Mouse (Mus musculus): ENCODE measurements around the gene Vasp. TPM values are rescaled to one million over a fixed set of nuclear protein-coding genes. Genes with fewer than 3 reads are reported as not detected.

Gene Vasp
- polyA plus RNA-seq, 1 experiment = 325 TPM

DNA sequence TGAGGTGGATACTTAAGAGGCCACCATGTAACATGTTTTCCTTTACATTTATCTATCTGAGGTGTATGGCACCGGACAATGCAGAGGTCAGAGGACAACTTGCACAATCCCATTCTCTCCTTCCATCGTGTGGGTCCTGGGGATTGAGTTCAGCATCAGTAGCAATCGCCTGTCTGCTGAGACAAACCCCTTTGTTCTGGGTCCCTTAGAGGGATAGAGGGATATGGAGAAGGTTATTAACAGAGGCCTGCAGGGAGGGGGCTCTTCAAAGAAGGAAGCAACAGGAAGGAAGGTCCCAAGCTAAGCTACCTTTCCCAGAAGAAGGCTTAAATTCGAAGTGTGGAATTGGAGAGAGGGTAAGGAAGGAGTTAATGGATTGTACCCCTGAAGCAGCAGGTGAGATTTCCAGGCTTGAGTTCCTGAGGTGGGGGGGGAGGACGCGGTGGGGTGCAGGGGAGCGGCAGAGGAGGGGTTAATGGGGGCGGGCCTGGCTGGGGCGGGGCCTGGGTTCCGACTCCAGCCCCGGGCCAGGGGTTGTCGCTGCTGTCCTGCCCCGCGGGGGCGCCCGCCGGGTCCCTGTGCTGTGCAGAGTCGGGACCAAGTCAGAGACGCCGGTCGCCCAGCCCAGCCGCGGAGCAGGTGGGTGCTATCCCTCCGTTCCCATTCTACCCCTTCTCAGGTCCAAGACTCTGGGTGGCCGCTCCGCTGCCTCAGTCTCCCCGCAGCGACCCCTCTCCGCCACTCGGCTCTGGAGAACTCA, 59.4 kb downstream of the Vasp start, which contains the start of gene Gpr4:
TSS of gene Gpr4 (plus strand) at position 543 of the 760 bp plus-strand sequence.
- Histone ChIP-seq H3K4me3 (ENCODE audit: control insufficient read depth, insufficient read depth, low read length) (peak within 1 kb of the TSS; percentile 17; the same call in 1 of the 2 replicates), H3K36me3 (ENCODE audit: control insufficient read depth, insufficient read depth, low read length) (no peaks in the 10 kb centered on the region), H3K4me1 (replicated peaks; ENCODE audit: control insufficient read depth, insufficient read depth, low read length) (peaks cover 9% of the 10 kb centered on the region; the same call in 1 of the 2 replicates), H3K27me3 (ENCODE audit: control insufficient read depth, insufficient read depth, low read length) (peaks cover 2% of the 10 kb centered on the region; the same call in 1 of the 2 replicates), H3K27ac (ENCODE audit: control insufficient read depth, insufficient read depth, low read length) (no peak within 1 kb of the TSS)
- DNase-seq = peak; percentile 23
- TF ChIP-seq CTCF (IDR thresholded peaks at IDR 0.05; ENCODE audit: borderline replicate concordance, control insufficient read depth, extremely low read depth, insufficient read depth, low read length, poor library complexity) (no peak), POLR2A (IDR thresholded peaks at IDR 0.05; ENCODE audit: control insufficient read depth, extremely low read depth, insufficient read depth, low read length, poor library complexity) (no peak)
- 12% methylated on average over 28 of the region's 30 CpGs for WGBS

DNA sequence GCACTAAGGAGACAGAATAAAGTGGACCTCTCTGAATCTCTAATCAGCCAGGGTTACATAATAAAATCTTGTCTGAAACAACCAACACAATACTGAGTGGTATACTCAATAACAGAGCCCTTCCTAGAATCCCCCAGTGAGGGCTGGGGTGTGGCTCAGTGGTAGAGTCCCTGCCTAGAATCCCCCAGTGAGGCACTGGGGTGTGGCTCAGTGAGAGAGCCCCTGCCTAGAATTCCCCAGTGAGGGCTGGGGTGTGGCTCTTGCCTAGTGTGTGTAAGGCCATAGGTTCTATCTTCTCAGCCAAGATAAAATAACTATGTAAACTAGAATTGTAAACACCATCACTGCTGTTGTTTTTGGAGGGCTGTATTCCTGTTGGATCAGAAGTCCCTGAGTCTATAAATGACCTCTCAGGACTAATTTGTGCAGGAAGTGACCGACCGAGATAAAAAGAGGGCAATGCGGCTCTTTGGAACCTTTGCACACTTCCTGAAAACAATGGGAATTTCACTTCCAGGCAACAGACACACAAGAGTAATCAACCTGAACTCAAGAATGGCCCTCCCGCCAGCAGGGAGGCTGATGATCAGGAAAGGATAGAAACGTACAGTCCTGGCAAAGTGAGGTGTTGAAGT, 60.5 kb downstream of the Vasp start:
- H3K27me3 ChIP-seq (ENCODE audit: control insufficient read depth, insufficient read depth, low read length) = peaks cover 2% of the 10 kb centered on the region; the same call in 1 of the 2 replicates
- H3K4me3 ChIP-seq (ENCODE audit: control insufficient read depth, insufficient read depth, low read length) = no peak overlapping the region
- no peaks in the 10 kb centered on the region for H3K36me3 ChIP-seq (ENCODE audit: control insufficient read depth, insufficient read depth, low read length)
- 91% methylated on average over 5 of the region's 5 CpGs for WGBS
- no peak overlapping the region for H3K27ac ChIP-seq (ENCODE audit: control insufficient read depth, insufficient read depth, low read length)
- no peak for DNase-seq
- TF ChIP-seq POLR2A (IDR thresholded peaks at IDR 0.05; ENCODE audit: control insufficient read depth, extremely low read depth, insufficient read depth, low read length, poor library complexity) (no peak), CTCF (IDR thresholded peaks at IDR 0.05; ENCODE audit: borderline replicate concordance, control insufficient read depth, extremely low read depth, insufficient read depth, low read length, poor library complexity) (no peak)
- H3K4me1 ChIP-seq (replicated peaks; ENCODE audit: control insufficient read depth, insufficient read depth, low read length) = peaks cover 9% of the 10 kb centered on the region; the same call in 1 of the 2 replicates

DNA sequence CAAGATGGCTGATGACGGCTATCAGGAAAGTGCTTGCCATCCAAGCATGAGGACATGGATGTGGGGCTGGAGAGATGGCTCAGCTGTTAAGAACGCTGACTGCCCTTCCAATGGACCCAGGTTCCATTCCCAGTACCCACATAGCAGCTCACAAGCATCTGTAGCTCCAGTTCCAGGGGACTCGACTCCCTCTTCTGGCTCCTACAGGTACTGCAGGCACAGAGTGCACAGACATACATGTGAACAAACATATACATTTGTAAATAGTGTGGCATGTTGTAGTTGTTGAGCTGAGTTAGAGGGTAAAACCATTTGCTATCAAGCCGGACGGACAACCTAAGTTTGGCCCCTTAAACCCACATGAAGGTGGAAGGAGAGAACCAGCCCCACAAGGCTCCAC, 61.6 kb downstream of the Vasp start:
- WGBS = 95% methylated on average over 5 of the region's 5 CpGs
- Histone ChIP-seq H3K36me3 (ENCODE audit: control insufficient read depth, insufficient read depth, low read length) (no peaks in the 10 kb centered on the region), H3K4me1 (replicated peaks; ENCODE audit: control insufficient read depth, insufficient read depth, low read length) (peaks cover 9% of the 10 kb centered on the region; the same call in 1 of the 2 replicates), H3K27me3 (ENCODE audit: control insufficient read depth, insufficient read depth, low read length) (peaks cover 2% of the 10 kb centered on the region; the same call in 1 of the 2 replicates), H3K27ac (ENCODE audit: control insufficient read depth, insufficient read depth, low read length) (no peak overlapping the region), H3K4me3 (ENCODE audit: control insufficient read depth, insufficient read depth, low read length) (no peak overlapping the region)
- DNase-seq = no peak
- TF ChIP-seq POLR2A (IDR thresholded peaks at IDR 0.05; ENCODE audit: control insufficient read depth, extremely low read depth, insufficient read depth, low read length, poor library complexity) = no peak
- no peak for TF ChIP-seq CTCF (IDR thresholded peaks at IDR 0.05; ENCODE audit: borderline replicate concordance, control insufficient read depth, extremely low read depth, insufficient read depth, low read length, poor library complexity)

DNA sequence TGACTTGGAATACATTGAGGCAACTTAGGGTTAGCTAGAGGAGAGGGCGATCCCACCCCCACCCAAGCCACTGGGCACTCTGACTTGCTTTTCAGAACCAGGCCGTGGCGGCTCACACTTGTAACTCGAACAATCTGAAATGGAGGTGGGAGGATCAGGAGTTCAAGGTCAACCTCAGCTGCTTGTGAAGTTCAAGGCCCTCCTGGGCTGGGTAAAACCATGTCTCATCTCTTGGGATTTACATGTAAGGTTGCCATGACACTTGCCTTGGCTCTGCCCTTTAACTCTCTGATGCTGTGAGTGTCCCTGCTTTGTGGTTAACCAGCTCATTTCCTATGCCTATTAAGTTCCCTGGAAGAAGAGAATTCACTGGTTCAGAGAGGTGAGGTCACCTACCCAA, 62.1 kb downstream of the Vasp start:
- 85% methylated on average over 4 of the region's 4 CpGs for whole genome bisulfite sequencing
- H3K27me3 ChIP-seq (ENCODE audit: control insufficient read depth, insufficient read depth, low read length) = peaks cover 2% of the 10 kb centered on the region; the same call in 1 of the 2 replicates
- H3K36me3 ChIP-seq (ENCODE audit: control insufficient read depth, insufficient read depth, low read length) = no peaks in the 10 kb centered on the region
- H3K27ac ChIP-seq (ENCODE audit: control insufficient read depth, insufficient read depth, low read length) = no peak overlapping the region
- DNase-seq = no peak
- H3K4me1 ChIP-seq (replicated peaks; ENCODE audit: control insufficient read depth, insufficient read depth, low read length) = peaks cover 9% of the 10 kb centered on the region; the same call in 1 of the 2 replicates
- H3K4me3 ChIP-seq (ENCODE audit: control insufficient read depth, insufficient read depth, low read length) = no peak overlapping the region
- TF ChIP-seq POLR2A (IDR thresholded peaks at IDR 0.05; ENCODE audit: control insufficient read depth, extremely low read depth, insufficient read depth, low read length, poor library complexity) (no peak), CTCF (IDR thresholded peaks at IDR 0.05; ENCODE audit: borderline replicate concordance, control insufficient read depth, extremely low read depth, insufficient read depth, low read length, poor library complexity) (no peak)

DNA sequence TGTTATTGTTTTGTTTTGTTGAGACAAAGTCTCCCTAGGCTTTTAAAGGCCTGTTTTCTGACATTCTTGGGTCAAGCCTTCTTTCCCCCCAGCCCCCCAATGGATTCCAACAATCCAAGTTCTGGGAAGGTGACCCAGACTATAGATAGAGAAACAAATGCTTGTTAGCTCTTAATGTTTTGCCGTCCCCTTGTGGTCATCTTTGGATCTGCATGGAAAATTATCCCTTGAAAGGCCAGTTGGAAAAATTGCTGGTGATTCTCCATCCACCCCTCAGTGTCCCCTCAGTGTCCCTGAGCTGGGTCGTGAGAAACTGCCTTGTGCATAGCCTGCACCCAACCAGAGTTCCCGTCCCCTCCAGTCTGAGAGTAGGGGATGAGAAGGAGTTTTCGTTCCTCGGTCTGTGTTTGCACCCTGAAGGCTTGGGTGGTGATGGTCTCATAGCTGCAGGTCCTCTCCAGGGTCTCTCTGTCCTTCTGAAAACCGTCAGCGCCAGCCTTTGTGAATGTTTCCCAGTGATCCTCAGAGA, 62.6 kb downstream of the Vasp start:
- 81% methylated on average over 7 of the region's 7 CpGs for WGBS
- H3K4me3 ChIP-seq (ENCODE audit: control insufficient read depth, insufficient read depth, low read length) = no peak overlapping the region
- no peaks in the 10 kb centered on the region for H3K36me3 ChIP-seq (ENCODE audit: control insufficient read depth, insufficient read depth, low read length)
- peaks cover 6% of the 10 kb centered on the region; the same call in 1 of the 2 replicates for H3K4me1 ChIP-seq (replicated peaks; ENCODE audit: control insufficient read depth, insufficient read depth, low read length)
- no peak for TF ChIP-seq POLR2A (IDR thresholded peaks at IDR 0.05; ENCODE audit: control insufficient read depth, extremely low read depth, insufficient read depth, low read length, poor library complexity)
- TF ChIP-seq CTCF (IDR thresholded peaks at IDR 0.05; ENCODE audit: borderline replicate concordance, control insufficient read depth, extremely low read depth, insufficient read depth, low read length, poor library complexity) = no peak
- no peak for DNase-seq
- peaks cover 2% of the 10 kb centered on the region; the same call in 1 of the 2 replicates for H3K27me3 ChIP-seq (ENCODE audit: control insufficient read depth, insufficient read depth, low read length)
- H3K27ac ChIP-seq (ENCODE audit: control insufficient read depth, insufficient read depth, low read length) = no peak overlapping the region

DNA sequence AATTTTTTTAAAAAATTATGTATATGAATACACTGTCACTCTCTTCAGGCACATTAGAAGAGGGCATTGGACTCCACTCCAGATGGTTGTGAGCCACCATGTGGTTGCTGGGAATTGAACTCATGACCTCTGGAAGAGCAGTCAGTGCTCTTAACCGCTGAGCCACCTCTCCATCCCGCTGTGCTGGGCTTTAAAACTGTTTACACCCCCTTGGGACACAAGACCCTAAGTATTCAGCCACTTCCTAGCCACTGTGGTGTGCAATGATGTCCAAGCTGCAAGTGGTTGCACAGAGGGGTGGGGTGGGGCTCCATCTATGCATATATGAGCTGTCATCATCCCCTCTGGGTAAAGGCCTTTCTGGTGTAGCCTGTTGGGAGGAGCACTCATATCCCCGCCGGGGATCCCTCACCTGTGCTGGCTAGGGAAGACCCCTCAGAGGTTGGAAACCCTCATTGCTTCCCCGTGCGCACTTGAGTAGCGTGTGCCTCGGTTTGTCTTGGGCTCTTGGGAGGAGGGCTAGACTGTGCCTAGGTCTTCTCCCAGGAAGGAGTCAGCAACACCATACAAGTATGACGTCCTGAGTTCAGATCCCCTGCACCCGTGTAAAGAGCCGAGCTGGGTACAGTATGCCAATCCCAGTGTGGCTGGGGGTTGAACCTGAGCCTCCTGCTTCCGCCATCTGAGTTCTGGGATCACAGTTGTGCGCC, 63.3 kb downstream of the Vasp start:
- TF ChIP-seq CTCF (IDR thresholded peaks at IDR 0.05; ENCODE audit: borderline replicate concordance, control insufficient read depth, extremely low read depth, insufficient read depth, low read length, poor library complexity) = no peak
- TF ChIP-seq POLR2A (IDR thresholded peaks at IDR 0.05; ENCODE audit: control insufficient read depth, extremely low read depth, insufficient read depth, low read length, poor library complexity) = no peak
- WGBS = 94% methylated on average over 13 of the region's 13 CpGs
- no peak overlapping the region for H3K4me3 ChIP-seq (ENCODE audit: control insufficient read depth, insufficient read depth, low read length)
- DNase-seq = no peak
- no peak overlapping the region for H3K27ac ChIP-seq (ENCODE audit: control insufficient read depth, insufficient read depth, low read length)
- H3K36me3 ChIP-seq (ENCODE audit: control insufficient read depth, insufficient read depth, low read length) = no peaks in the 10 kb centered on the region
- H3K27me3 ChIP-seq (ENCODE audit: control insufficient read depth, insufficient read depth, low read length) = peaks cover 2% of the 10 kb centered on the region; the same call in 1 of the 2 replicates
- 0 out of 2 replicates have a peak, but pooled peaks cover 4% of the 10 kb centered on the region for H3K4me1 ChIP-seq (replicated peaks; ENCODE audit: control insufficient read depth, insufficient read depth, low read length)

Other genes with a start within 250 kb of the Vasp start
- 0.51 and 0.69 TPM in 2 replicates for gene Foxa3, start 248.3 kb downstream of the Vasp start, polyA plus RNA-seq (2012; rRNA removed)
- gene Sympk, start 247.4 kb downstream of the Vasp start, polyA plus RNA-seq (2012; rRNA removed) = 150 and 189 TPM in 2 replicates
- gene Rsph6a, start 217.1 kb downstream of the Vasp start, polyA plus RNA-seq (2012; rRNA removed) = 0.05 and 0.18 TPM in 2 replicates
- gene Dmwd, start 195.6 kb downstream of the Vasp start, polyA plus RNA-seq (2012; rRNA removed) = 50.7 and 55.6 TPM in 2 replicates
- 108 and 154 TPM in 2 replicates for gene Dmpk, start 188.0 kb downstream of the Vasp start, polyA plus RNA-seq (2012; rRNA removed)
- gene Six5, start 177.2 kb downstream of the Vasp start, polyA plus RNA-seq (2012; rRNA removed) = 14.8 and 20.0 TPM in 2 replicates
- gene Gm4969, start 153.4 kb downstream of the Vasp start, polyA plus RNA-seq (2012; rRNA removed) = 0.24 and 0.31 TPM in 2 replicates
- gene Fbxo46, start 152.0 kb downstream of the Vasp start, polyA plus RNA-seq (2012; rRNA removed) = 29.2 and 30.1 TPM in 2 replicates
- gene Qpctl, start 122.5 kb downstream of the Vasp start, polyA plus RNA-seq (2012; rRNA removed) = 15.3 and 18.2 TPM in 2 replicates
- 32.8 and 36.7 TPM in 2 replicates for gene Snrpd2, start 122.1 kb downstream of the Vasp start, polyA plus RNA-seq (2012; rRNA removed)
- gene Gipr, start 105.7 kb downstream of the Vasp start, polyA plus RNA-seq (2012; rRNA removed) = 0.73 and 0.79 TPM in 2 replicates
- gene Eml2, start 95.4 kb downstream of the Vasp start, polyA plus RNA-seq (2012; rRNA removed) = 38.9 and 40.3 TPM in 2 replicates
- gene Gpr4, start 59.3 kb downstream of the Vasp start, polyA plus RNA-seq (2012; rRNA removed) = 4.2 and 5.5 TPM in 2 replicates
- 46.5 and 46.7 TPM in 2 replicates for gene Opa3, start 43.5 kb downstream of the Vasp start, polyA plus RNA-seq (2012; rRNA removed)
- 0.57 and 0.63 TPM in 2 replicates for gene Ppm1n, start 8.2 kb upstream of the Vasp start, polyA plus RNA-seq (2012; rRNA removed)
- 3.0 and 19.9 TPM in 2 replicates for gene Rtn2, start 10.8 kb upstream of the Vasp start, polyA plus RNA-seq (2012; rRNA removed)
- gene Fosb, start 38.2 kb upstream of the Vasp start, polyA plus RNA-seq (2012; rRNA removed) = 1.8 and 1.9 TPM in 2 replicates
- 62.3 and 63.6 TPM in 2 replicates for gene Ercc1, start 73.0 kb upstream of the Vasp start, polyA plus RNA-seq (2012; rRNA removed)
- gene Cd3eap, start 87.7 kb upstream of the Vasp start, polyA plus RNA-seq (2012; rRNA removed) = 7.5 and 8.0 TPM in 2 replicates
- gene Ppp1r13l, start 87.9 kb upstream of the Vasp start, polyA plus RNA-seq (2012; rRNA removed) = 13.6 and 14.2 TPM in 2 replicates
- gene Ercc2, start 110.2 kb upstream of the Vasp start, polyA plus RNA-seq (2012; rRNA removed) = 134 and 137 TPM in 2 replicates
- gene Klc3, start 132.3 kb upstream of the Vasp start, polyA plus RNA-seq (2012; rRNA removed) = 73.1 and 87.0 TPM in 2 replicates
- gene Ckm, start 133.0 kb upstream of the Vasp start, polyA plus RNA-seq (2012; rRNA removed) = 19.3 and 332 TPM in 2 replicates
- 36.3 and 48.8 TPM in 2 replicates for gene Mark4, start 187.0 kb upstream of the Vasp start, polyA plus RNA-seq (2012; rRNA removed)
- 0.94 and 1.0 TPM in 2 replicates for gene Exoc3l2, start 191.5 kb upstream of the Vasp start, polyA plus RNA-seq (2012; rRNA removed)
- gene Bloc1s3, start 236.6 kb upstream of the Vasp start, polyA plus RNA-seq (2012; rRNA removed) = 13.2 and 15.5 TPM in 2 replicates
- gene Trappc6a, start 236.6 kb upstream of the Vasp start, polyA plus RNA-seq (2012; rRNA removed) = 86.7 and 90.2 TPM in 2 replicates
- gene Nkpd1, start 246.0 kb upstream of the Vasp start, polyA plus RNA-seq (2012; rRNA removed) = 1.1 and 1.2 TPM in 2 replicates

All from thymus, adult 2 months (tissue).